Mouse (Mus musculus): Measurements from ENCODE around the gene Vps8. TPM values are rescaled to one million over a fixed set of nuclear protein-coding genes. Genes with fewer than 3 reads are reported as not detected.

Vps8 gene
- polyA plus RNA-seq, 1 experiment from 2014 or later = 3.1 TPM

DNA sequence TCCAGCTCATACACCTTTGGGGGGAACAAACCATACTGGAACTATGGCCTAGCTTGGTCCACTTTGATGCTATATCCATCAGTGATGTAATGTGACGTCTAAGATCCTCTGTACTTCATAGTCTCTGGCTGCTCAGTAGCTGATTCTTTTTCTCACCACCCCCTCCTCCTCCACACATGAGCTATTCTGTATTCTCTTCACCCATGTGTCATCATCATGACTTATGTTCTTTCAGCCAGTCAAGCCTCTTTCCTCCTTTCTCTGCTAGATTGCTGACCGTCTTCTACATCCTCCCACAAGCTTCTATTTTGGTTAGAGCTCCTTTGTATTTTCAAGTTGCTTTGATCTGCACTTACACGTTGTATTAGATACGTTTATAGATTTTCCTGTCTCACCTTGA is 100.8 kb downstream of the Vps8 start:
- WGBS (ENCODE audit: insufficient replicate concordance) = 75% methylated on average over 4 of the region's 4 CpGs

DNA sequence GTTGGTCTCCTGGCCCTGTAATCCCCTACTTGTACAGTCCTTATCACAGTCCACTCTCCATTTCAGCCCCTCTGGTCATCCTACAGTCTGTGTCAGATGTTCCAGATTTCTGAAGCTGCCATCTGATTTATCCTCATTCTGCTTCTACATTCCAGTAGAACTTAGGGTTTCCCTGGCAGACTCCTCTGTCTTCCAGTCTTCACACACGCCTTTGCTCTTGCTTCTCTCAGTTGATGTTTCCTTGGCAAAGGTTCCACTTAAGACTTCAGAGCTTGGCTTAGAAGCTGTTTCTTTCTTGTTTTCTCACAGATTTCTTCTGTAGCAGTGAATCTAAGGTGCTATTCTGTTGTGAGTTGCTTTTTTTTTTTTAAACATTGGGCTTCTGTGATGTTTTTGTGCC is 102.5 kb downstream of the Vps8 start:
- Histone ChIP-seq H3K27me3 (ENCODE audit: insufficient read depth, low read length) (no peaks in the 10 kb centered on the region), H3K9ac (replicated peaks) (no peak overlapping the region), H3K27ac (ENCODE audit: low read depth) (no peak overlapping the region), H3K36me3 (replicated peaks; ENCODE audit: insufficient read depth, low read length) (peaks cover 2% of the 10 kb centered on the region; the same call in 1 of the 2 replicates), H3K4me1 (ENCODE audit: insufficient read depth) (no peaks in the 10 kb centered on the region), H3K9me3 (ENCODE audit: low read length) (no peaks in the 10 kb centered on the region), H3K4me2 (ENCODE audit: low read depth, low read length) (no peak overlapping the region), H3K4me3 (ENCODE audit: low read depth, low read length) (no peak overlapping the region)
- DNase-seq (no peak), ATAC-seq (no peak)
- 93% methylated on average over 1 of the region's 1 CpGs for WGBS (ENCODE audit: insufficient replicate concordance)
- TF ChIP-seq EP300 (IDR thresholded peaks at IDR 0.05; ENCODE audit: low read depth) (no peak), CTCF (IDR thresholded peaks at IDR 0.05; ENCODE audit: low read depth) (no peak)

More for the DNA sequence above, 100.8 kb downstream of the Vps8 start:
- H3K36me3 ChIP-seq (replicated peaks; ENCODE audit: insufficient read depth, low read length) = peaks cover 2% of the 10 kb centered on the region; the same call in 1 of the 2 replicates
- H3K9ac ChIP-seq (replicated peaks) = no peak overlapping the region
- H3K27ac ChIP-seq (ENCODE audit: low read depth) = no peak overlapping the region
- no peaks in the 10 kb centered on the region for H3K27me3 ChIP-seq (ENCODE audit: insufficient read depth, low read length)
- H3K4me1 ChIP-seq (ENCODE audit: insufficient read depth) = no peaks in the 10 kb centered on the region
- H3K9me3 ChIP-seq (ENCODE audit: low read length) = no peaks in the 10 kb centered on the region
- H3K4me3 ChIP-seq (ENCODE audit: low read depth, low read length) = no peak overlapping the region
- TF ChIP-seq EP300 (IDR thresholded peaks at IDR 0.05; ENCODE audit: low read depth) = no peak
- TF ChIP-seq CTCF (IDR thresholded peaks at IDR 0.05; ENCODE audit: low read depth) = no peak
- H3K4me2 ChIP-seq (ENCODE audit: low read depth, low read length) = no peak overlapping the region
- ATAC-seq (no peak), DNase-seq (no peak)

GRCm38 (mm10) chr16:21527271-21528007 is 104.5 kb downstream of the Vps8 start:
- TF ChIP-seq EP300 (IDR thresholded peaks at IDR 0.05; ENCODE audit: low read depth) = no peak
- no peak for TF ChIP-seq CTCF (IDR thresholded peaks at IDR 0.05; ENCODE audit: low read depth)
- DNase-seq = no peak
- no peak overlapping the region for H3K4me3 ChIP-seq (ENCODE audit: low read depth, low read length)
- no peaks in the 10 kb centered on the region for H3K4me1 ChIP-seq (ENCODE audit: insufficient read depth)
- no peaks in the 10 kb centered on the region for H3K27me3 ChIP-seq (ENCODE audit: insufficient read depth, low read length)
- H3K9ac ChIP-seq (replicated peaks) = no peak overlapping the region
- H3K27ac ChIP-seq (ENCODE audit: low read depth) = no peak overlapping the region
- 80% methylated on average over 10 of the region's 10 CpGs for WGBS (ENCODE audit: insufficient replicate concordance)
- ATAC-seq = no peak
- no peak overlapping the region for H3K4me2 ChIP-seq (ENCODE audit: low read depth, low read length)
- H3K36me3 ChIP-seq (replicated peaks; ENCODE audit: insufficient read depth, low read length) = no peaks in the 10 kb centered on the region; the same call in 1 of the 2 replicates
- H3K9me3 ChIP-seq (ENCODE audit: low read length) = no peaks in the 10 kb centered on the region

DNA sequence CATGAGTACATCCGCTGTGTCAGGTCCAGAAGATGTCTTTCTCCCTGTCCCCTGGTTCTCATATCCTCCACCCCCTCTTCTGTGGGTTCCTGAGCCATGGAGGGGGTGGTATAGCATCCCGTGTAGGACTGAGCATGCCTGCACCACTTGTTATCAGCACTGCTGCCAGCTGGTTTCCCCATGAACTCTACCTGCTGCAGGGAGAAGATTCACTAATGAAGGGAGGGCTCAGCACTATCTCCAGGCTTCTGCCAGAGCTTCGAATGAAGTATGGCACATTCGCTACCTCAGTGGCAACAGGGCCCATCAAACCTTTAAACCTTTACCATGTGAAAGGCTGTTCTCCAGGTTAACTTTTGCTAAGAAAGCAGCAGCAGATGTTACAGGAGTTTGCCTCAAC is 110.6 kb downstream of the Vps8 start:
- ATAC-seq (peak; percentile 77), DNase-seq (no peak)
- WGBS (ENCODE audit: insufficient replicate concordance) = 56% methylated on average over 4 of the region's 4 CpGs
- no peaks in the 10 kb centered on the region for H3K9me3 ChIP-seq (ENCODE audit: low read length)
- 0 out of 2 replicates have a peak, but pooled peaks cover 3% of the 10 kb centered on the region for H3K36me3 ChIP-seq (replicated peaks; ENCODE audit: insufficient read depth, low read length)
- peaks cover 7% of the 10 kb centered on the region; the same call in 1 of the 2 replicates for H3K4me1 ChIP-seq (ENCODE audit: insufficient read depth)
- H3K4me3 ChIP-seq (ENCODE audit: low read depth, low read length) = no peak overlapping the region
- TF ChIP-seq CTCF (IDR thresholded peaks at IDR 0.05; ENCODE audit: low read depth) (no peak), EP300 (IDR thresholded peaks at IDR 0.05; ENCODE audit: low read depth) (peak; percentile 50)
- no peak overlapping the region for H3K9ac ChIP-seq (replicated peaks)
- no peak overlapping the region for H3K27ac ChIP-seq (ENCODE audit: low read depth)
- no peak overlapping the region for H3K4me2 ChIP-seq (ENCODE audit: low read depth, low read length)
- H3K27me3 ChIP-seq (ENCODE audit: insufficient read depth, low read length) = no peaks in the 10 kb centered on the region

DNA sequence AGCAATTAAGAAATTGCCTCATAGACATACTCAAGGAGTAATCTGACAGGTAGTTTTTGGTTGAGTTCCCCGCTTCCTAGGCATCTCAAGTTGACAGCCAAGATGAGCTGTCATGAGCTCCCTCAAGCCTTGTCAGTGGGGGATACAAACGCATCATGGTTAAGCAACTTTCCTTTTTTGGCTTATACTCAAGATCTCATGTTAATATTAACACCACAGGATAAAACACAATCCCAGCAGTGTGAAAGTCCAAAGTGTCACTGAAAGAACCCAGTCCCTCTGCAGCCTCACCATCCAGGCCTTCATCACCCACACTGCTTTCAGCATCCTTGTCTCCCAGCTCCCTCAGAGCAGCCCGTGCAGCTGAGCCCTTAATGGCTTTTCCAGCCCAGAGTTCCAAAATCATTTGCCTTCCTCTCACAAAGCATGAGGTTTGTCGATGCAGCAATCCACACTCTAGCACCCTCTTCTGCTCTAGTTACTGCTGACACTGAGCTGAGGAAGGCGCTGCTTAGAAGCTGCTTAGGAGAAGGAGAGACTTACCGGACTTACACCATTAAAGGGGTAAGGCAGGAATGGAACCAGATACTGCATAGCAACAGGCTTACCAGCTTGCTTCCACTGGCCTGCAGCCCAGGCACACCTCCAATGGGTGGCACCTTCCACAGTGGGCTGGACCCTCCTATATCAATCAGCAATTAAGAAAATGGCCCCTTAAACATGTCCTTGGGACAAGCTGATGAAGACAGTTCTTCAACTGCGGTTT is 113.5 kb downstream of the Vps8 start:
- ATAC-seq = peak; percentile 71
- DNase-seq = no peak
- TF ChIP-seq CTCF (IDR thresholded peaks at IDR 0.05; ENCODE audit: low read depth) (no peak), EP300 (IDR thresholded peaks at IDR 0.05; ENCODE audit: low read depth) (no peak)

GRCm38 (mm10) chr16:21537312-21537711 is 114.4 kb downstream of the Vps8 start:
- Histone ChIP-seq H3K4me2 (ENCODE audit: low read depth, low read length) (no peak overlapping the region), H3K9ac (replicated peaks) (no peak overlapping the region), H3K27ac (ENCODE audit: low read depth) (no peak overlapping the region), H3K36me3 (replicated peaks; ENCODE audit: insufficient read depth, low read length) (0 out of 2 replicates have a peak, but pooled peaks cover 3% of the 10 kb centered on the region), H3K9me3 (ENCODE audit: low read length) (no peaks in the 10 kb centered on the region), H3K4me3 (ENCODE audit: low read depth, low read length) (no peak overlapping the region), H3K4me1 (ENCODE audit: insufficient read depth) (peaks cover 7% of the 10 kb centered on the region; the same call in 1 of the 2 replicates), H3K27me3 (ENCODE audit: insufficient read depth, low read length) (no peaks in the 10 kb centered on the region)
- ATAC-seq = no peak
- 64% methylated on average over 3 of the region's 3 CpGs for WGBS (ENCODE audit: insufficient replicate concordance)
- TF ChIP-seq CTCF (IDR thresholded peaks at IDR 0.05; ENCODE audit: low read depth) (peak; percentile 37), EP300 (IDR thresholded peaks at IDR 0.05; ENCODE audit: low read depth) (no peak)
- DNase-seq = no peak

More for the DNA sequence above, 113.5 kb downstream of the Vps8 start:
- Histone ChIP-seq H3K9ac (replicated peaks) (no peak overlapping the region), H3K4me3 (ENCODE audit: low read depth, low read length) (no peak overlapping the region), H3K36me3 (replicated peaks; ENCODE audit: insufficient read depth, low read length) (0 out of 2 replicates have a peak, but pooled peaks cover 3% of the 10 kb centered on the region), H3K27ac (ENCODE audit: low read depth) (no peak overlapping the region), H3K27me3 (ENCODE audit: insufficient read depth, low read length) (no peaks in the 10 kb centered on the region), H3K4me1 (ENCODE audit: insufficient read depth) (peaks cover 7% of the 10 kb centered on the region; the same call in 1 of the 2 replicates), H3K4me2 (ENCODE audit: low read depth, low read length) (no peak overlapping the region), H3K9me3 (ENCODE audit: low read length) (no peaks in the 10 kb centered on the region)
- WGBS (ENCODE audit: insufficient replicate concordance) = 76% methylated on average over 7 of the region's 7 CpGs
